Mouse (Mus musculus): ENCODE data around the gene Fus.

The Fus gene

GRCm38 (mm10) chr7:127967004-127967921 is at the start of gene Fus:
Gene Fus (plus strand): TSS chr7:127967457.
- in situ Hi-C loops (cut with MboI, MseI): no loop called here

- in situ Hi-C loops (cut with MboI, MseI): no loop called here
Observed at GRCm38 (mm10) chr7:127918203-127918602, 49.1 kb upstream of the Fus start.

- in situ Hi-C loops (cut with MboI, MseI): no loop called here
Observed at GRCm38 (mm10) chr7:127919290-127919689, 48.0 kb upstream of the Fus start.

- in situ Hi-C loops (cut with MboI, MseI): loop anchor here (5.0 kb wide), 1 partner anchor 41 kb away; no protein-coding TSS in a partner anchor
Observed at GRCm38 (mm10) chr7:127921516-127921915, 45.7 kb upstream of the Fus start.

GRCm38 (mm10) chr7:127922451-127923275 is 44.6 kb upstream of the Fus start:
- in situ Hi-C loops (cut with MboI, MseI): loop anchor here (5.0 kb wide), 1 partner anchor 40 kb away; no protein-coding TSS in a partner anchor

GRCm38 (mm10) chr7:127923714-127924113 is 43.5 kb upstream of the Fus start:
- in situ Hi-C loops (cut with MboI, MseI): loop anchor here (5.0 kb wide), 1 partner anchor 39 kb away; no protein-coding TSS in a partner anchor

- in situ Hi-C loops (cut with MboI, MseI): no loop called here
Observed at GRCm38 (mm10) chr7:127925252-127925651, 42.0 kb upstream of the Fus start.

GRCm38 (mm10) chr7:127926066-127926465 is 41.2 kb upstream of the Fus start:
- in situ Hi-C loops (cut with MboI, MseI): no loop called here

- in situ Hi-C loops (cut with MboI, MseI): no loop called here
Observed at GRCm38 (mm10) chr7:127926846-127927245, 40.4 kb upstream of the Fus start.

- in situ Hi-C loops (cut with MboI, MseI): no loop called here
Observed at GRCm38 (mm10) chr7:127927726-127928125, 39.5 kb upstream of the Fus start.

GRCm38 (mm10) chr7:127928596-127928995 is 38.7 kb upstream of the Fus start:
- in situ Hi-C loops (cut with MboI, MseI): no loop called here

GRCm38 (mm10) chr7:127929923-127930322 is 37.3 kb upstream of the Fus start, which contains the start of gene Prss8:
Gene Prss8 (minus strand): TSS chr7:127930104.
- in situ Hi-C loops (cut with MboI, MseI): no loop called here

- in situ Hi-C loops (cut with MboI, MseI): no loop called here
Observed at GRCm38 (mm10) chr7:127930636-127931035, 36.6 kb upstream of the Fus start.

GRCm38 (mm10) chr7:127931351-127932135 is 35.7 kb upstream of the Fus start:
- in situ Hi-C loops (cut with MboI, MseI): no loop called here

GRCm38 (mm10) chr7:127932273-127933031 is 34.8 kb upstream of the Fus start:
- in situ Hi-C loops (cut with MboI, MseI): no loop called here

- in situ Hi-C loops (cut with MboI, MseI): no loop called here
Observed at GRCm38 (mm10) chr7:127934075-127934474, 33.2 kb upstream of the Fus start.

GRCm38 (mm10) chr7:127935028-127935722 is 32.1 kb upstream of the Fus start:
- in situ Hi-C loops (cut with MboI, MseI): no loop called here

GRCm38 (mm10) chr7:127935748-127936159 is 31.5 kb upstream of the Fus start:
- in situ Hi-C loops (cut with MboI, MseI): no loop called here

GRCm38 (mm10) chr7:127936216-127936884 is 30.9 kb upstream of the Fus start:
- in situ Hi-C loops (cut with MboI, MseI): no loop called here

Measured in T-helper 2 cell (primary cell).